Mouse (Mus musculus) ES-E14 (cell line): ENCODE data around the gene Pgk1.

Source experiments
- CHD2 ChIP-seq: IDR thresholded peaks from 2 replicates; pipeline ENCODE4 v1.6.1; 2014; ENCODE audit warnings: mild to moderate bottlenecking, low read depth, low read length, inconsistent platforms
- HCFC1 ChIP-seq: IDR thresholded peaks from 2 replicates; pipeline ENCODE4 v1.6.1; 2012; ENCODE audit warnings: low read length, inconsistent platforms, borderline replicate concordance; ENCODE audit not compliant: insufficient read depth
- MAFK ChIP-seq: IDR thresholded peaks from 2 replicates; pipeline ENCODE4 v1.6.1; 2014; ENCODE audit warnings: mild to moderate bottlenecking, low read depth, low read length, inconsistent platforms; ENCODE audit not compliant: insufficient read depth
- ZC3H11A ChIP-seq: IDR thresholded peaks from 2 replicates; pipeline ENCODE4 v1.6.1; 2012; ENCODE audit warnings: low read depth, mild to moderate bottlenecking, inconsistent platforms, low read length, borderline replicate concordance
- ZNF384 ChIP-seq: IDR thresholded peaks from 2 replicates; pipeline ENCODE4 v1.6.1; 2012; ENCODE audit warnings: low read depth, low read length, inconsistent platforms

DNA sequence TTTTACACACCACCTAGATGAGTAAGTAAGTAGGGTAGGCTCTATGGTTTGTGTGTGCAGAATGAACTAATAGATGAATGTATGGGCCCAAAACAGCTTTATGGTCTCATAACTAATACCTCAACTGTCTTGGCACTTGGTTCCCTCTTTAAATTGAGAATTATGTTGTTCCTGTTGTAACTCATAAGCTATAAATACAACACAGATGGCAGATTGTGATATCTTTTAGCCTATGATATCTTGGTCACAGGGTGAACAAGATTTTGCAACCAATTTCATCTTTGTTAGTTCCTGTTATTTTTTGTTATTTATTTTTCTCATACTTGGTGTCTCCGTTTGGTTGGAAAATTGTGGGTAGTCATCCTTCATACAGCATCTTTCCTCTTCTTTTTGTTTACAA, 38.7 kb upstream of the Pgk1 start:
- TF ChIP-seq ZC3H11A (no peak), ZNF384 (no peak), MAFK (no peak), HCFC1 (no peak), CHD2 (no peak)
